Mouse (Mus musculus): Measurements from ENCODE around the gene Kcnj10. TPM values are rescaled to one million over a fixed set of nuclear protein-coding genes. Genes with fewer than 3 reads are reported as not detected.
A peak's percentile ranks its signal among the peaks of the same experiment; 100 is the strongest.

Kcnj10 gene
- polyA plus RNA-seq, 1 experiment from 2014 or later = not detected

DNA sequence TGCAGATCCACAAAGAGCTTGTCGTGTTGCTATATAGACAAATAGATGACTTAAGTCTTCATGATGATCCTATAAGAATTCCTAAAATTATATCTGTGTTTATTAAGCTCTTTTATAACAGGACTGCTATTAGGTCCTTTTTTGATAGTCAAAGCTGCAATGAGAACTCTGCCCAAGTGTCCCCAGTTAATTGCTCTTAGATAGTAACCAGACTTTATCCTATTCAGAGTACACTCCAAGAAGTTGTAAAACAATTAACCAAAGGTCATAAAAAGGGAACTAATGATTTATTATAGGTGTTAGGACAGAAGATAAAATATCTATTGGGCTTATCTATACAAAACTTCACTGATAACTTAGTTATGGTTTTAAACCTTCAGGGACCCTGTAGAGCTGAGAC lies 41.1 kb downstream of the Kcnj10 start:
- Histone ChIP-seq H3K9me3 (no peaks in the 10 kb centered on the region), H3K36me3 (peaks cover 48% of the 10 kb centered on the region), H3K4me3 (no peak overlapping the region), H3K27ac (replicated peaks) (no peak overlapping the region), H3K27me3 (replicated peaks) (no peaks in the 10 kb centered on the region), H3K4me1 (peaks cover 31% of the 10 kb centered on the region), H3K9ac (no peak overlapping the region), H3K4me2 (no peak overlapping the region)
- WGBS = 97% methylated on average over 1 of the region's 1 CpGs
- ATAC-seq (ENCODE audit: extremely low read depth, insufficient number of reproducible peaks, low FRiP score, low TSS enrichment) = no peak

DNA sequence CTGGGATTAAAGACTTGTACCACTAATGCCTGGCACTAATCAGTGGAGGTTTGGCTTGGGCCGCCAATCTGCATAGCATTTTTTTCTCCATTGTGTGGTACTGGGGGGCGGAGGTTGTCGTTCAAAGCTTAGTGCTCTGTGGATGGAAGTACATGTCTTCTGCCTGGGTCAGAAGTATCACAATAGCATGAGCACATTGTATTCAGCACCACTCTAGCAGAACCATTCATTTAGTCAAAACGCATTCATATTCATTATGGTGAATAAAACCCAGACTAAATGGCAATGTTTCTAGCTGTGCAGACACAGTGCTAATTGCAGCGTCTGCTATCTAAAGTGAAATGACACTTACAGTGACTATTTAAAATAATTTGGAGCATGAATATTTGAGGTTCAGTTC lies 46.2 kb downstream of the Kcnj10 start:
- H3K36me3 ChIP-seq = peaks cover 11% of the 10 kb centered on the region
- no peak overlapping the region for H3K4me2 ChIP-seq
- H3K27me3 ChIP-seq (replicated peaks) = peaks cover 6% of the 10 kb centered on the region; the same call in 1 of the 2 replicates
- no peak overlapping the region for H3K27ac ChIP-seq (replicated peaks)
- H3K9ac ChIP-seq = no peak overlapping the region
- H3K4me3 ChIP-seq = no peak overlapping the region
- H3K9me3 ChIP-seq = no peaks in the 10 kb centered on the region
- WGBS = 82% methylated on average over 5 of the region's 5 CpGs
- H3K4me1 ChIP-seq = peaks cover 8% of the 10 kb centered on the region
- no peak for ATAC-seq (ENCODE audit: extremely low read depth, insufficient number of reproducible peaks, low FRiP score, low TSS enrichment)

DNA sequence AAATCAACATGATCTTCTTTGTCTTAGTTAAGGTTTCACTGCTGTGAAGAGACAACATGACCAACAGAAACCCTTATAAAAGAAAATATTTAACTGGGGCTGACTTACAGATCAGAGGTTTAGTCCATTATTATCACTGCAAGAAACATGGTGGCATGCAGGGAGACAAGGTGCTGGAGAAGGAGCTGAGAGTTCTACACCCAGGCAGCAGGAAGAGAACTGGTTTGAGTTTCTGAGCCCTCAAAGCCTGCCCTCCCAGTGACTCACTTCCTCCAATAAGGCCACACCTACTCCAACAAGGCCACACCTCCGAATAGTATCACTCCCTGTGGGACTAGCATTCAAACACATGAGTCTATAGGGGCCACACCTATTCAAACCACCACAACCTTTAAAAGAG lies 49.8 kb downstream of the Kcnj10 start:
- no peak overlapping the region for H3K27ac ChIP-seq (replicated peaks)
- peaks cover 19% of the 10 kb centered on the region for H3K27me3 ChIP-seq (replicated peaks)
- H3K4me2 ChIP-seq = no peak overlapping the region
- ATAC-seq (ENCODE audit: extremely low read depth, insufficient number of reproducible peaks, low FRiP score, low TSS enrichment) = no peak
- H3K36me3 ChIP-seq = no peaks in the 10 kb centered on the region
- H3K9me3 ChIP-seq = no peaks in the 10 kb centered on the region
- peaks cover 10% of the 10 kb centered on the region for H3K4me1 ChIP-seq
- H3K9ac ChIP-seq = no peak overlapping the region
- H3K4me3 ChIP-seq = no peak overlapping the region
- 55% methylated on average over 1 of the region's 1 CpGs for WGBS

DNA sequence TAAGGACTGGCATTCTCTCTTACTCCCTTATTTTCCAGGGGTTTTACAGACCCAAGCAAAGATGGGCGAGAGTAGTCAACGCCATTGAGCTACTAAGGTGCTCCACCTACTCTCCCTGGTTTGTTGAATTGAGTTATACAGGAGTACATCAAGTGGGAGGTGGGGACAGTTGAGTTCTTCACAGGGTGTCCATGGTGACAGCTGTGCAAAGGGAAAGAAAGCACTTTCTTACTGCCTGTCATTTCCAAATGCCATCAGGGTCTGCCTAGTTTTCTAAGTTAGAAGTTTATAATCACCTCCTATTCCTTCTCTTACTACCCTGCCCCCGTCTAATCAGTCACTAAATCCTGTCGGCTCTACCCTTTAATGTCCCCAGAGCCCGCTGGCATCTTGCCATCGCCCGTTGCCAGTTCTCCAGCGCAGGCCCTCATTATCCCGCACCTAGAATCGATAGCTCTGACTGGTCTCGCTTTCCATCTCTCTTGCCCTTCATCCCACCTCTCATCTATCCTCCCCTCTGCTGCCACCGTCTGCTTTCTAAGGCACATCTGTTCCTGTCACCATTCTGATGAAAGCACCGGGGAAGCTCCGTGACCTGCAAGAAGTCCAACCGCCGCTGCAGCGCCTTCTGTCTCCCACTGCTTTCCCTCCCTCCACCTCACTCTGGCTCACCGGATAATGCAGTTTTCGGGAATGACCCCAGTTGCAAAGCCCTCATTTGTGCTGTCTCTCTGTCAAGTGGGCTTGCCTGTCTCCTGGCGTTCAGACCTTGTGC lies 51.0 kb downstream of the Kcnj10 start:
- WGBS = 18% methylated on average over 20 of the region's 20 CpGs

DNA sequence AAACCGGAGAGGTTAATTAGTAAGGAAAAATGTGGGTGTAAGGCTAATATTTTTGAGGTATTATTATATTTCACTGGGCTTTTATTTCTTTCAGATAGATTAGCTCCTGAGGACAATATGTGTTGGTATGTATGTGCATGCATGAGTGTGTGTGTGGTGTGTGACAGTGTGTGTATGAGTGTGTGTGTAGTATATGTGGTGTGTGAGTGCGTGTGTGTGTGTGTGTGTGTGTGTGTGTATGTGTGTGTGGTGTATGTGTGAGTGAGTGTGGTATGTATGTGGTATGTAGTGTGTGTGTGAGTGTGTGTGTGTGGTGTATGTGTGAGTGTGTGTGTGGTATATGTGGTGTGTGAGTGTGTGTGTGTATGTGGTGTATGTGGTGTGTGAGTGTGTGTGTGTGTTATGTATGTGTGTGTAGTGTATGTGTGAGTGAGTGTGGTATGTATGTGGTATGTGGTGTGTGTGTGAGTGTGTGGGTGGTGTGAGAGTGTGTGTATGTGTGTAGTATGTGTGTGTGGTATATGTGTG lies 51.7 kb downstream of the Kcnj10 start:
- 78% methylated on average over 2 of the region's 2 CpGs for WGBS
- Histone ChIP-seq H3K9me3 (no peaks in the 10 kb centered on the region), H3K4me1 (peaks cover 10% of the 10 kb centered on the region), H3K36me3 (no peaks in the 10 kb centered on the region), H3K4me2 (no peak overlapping the region), H3K9ac (no peak overlapping the region), H3K27ac (replicated peaks) (no peak overlapping the region), H3K27me3 (replicated peaks) (peaks cover 19% of the 10 kb centered on the region), H3K4me3 (no peak overlapping the region)
- ATAC-seq (ENCODE audit: extremely low read depth, insufficient number of reproducible peaks, low FRiP score, low TSS enrichment) = no peak

More for the DNA sequence above, 51.0 kb downstream of the Kcnj10 start:
- ATAC-seq (ENCODE audit: extremely low read depth, insufficient number of reproducible peaks, low FRiP score, low TSS enrichment) = no peak
- Histone ChIP-seq H3K4me1 (peaks cover 10% of the 10 kb centered on the region), H3K36me3 (no peaks in the 10 kb centered on the region), H3K9me3 (no peaks in the 10 kb centered on the region), H3K4me3 (peak overlapping the region; percentile 34), H3K9ac (peak overlapping the region; percentile 65), H3K4me2 (peak overlapping the region; percentile 65), H3K27ac (replicated peaks) (no peak overlapping the region), H3K27me3 (replicated peaks) (peaks cover 19% of the 10 kb centered on the region)

DNA sequence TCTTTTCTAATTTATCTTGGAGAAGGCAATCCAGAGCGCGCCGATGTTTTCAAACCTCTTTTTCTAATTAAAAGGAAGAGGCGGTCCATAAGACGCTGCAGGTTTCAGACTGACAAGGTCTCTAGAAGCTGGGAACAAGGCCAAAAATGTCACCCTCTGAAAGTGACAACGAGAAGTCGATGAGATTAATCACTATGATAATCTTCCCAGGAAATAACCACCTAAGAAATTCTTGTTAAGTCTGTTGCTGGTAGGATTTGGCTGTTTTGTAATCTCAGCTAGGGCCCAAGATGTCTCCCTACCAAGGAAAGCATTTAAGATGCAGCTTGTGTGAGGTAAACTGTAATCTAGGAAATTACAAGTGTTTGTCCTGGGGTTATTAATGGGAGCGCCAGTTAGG lies 52.7 kb downstream of the Kcnj10 start:
- WGBS = 38% methylated on average over 8 of the region's 8 CpGs
- no peaks in the 10 kb centered on the region for H3K9me3 ChIP-seq
- no peak overlapping the region for H3K9ac ChIP-seq
- H3K27me3 ChIP-seq (replicated peaks) = peaks cover 19% of the 10 kb centered on the region
- H3K36me3 ChIP-seq = no peaks in the 10 kb centered on the region
- H3K4me1 ChIP-seq = peaks cover 10% of the 10 kb centered on the region
- no peak overlapping the region for H3K27ac ChIP-seq (replicated peaks)
- H3K4me3 ChIP-seq = no peak overlapping the region
- ATAC-seq (ENCODE audit: extremely low read depth, insufficient number of reproducible peaks, low FRiP score, low TSS enrichment) = no peak
- H3K4me2 ChIP-seq = no peak overlapping the region

DNA sequence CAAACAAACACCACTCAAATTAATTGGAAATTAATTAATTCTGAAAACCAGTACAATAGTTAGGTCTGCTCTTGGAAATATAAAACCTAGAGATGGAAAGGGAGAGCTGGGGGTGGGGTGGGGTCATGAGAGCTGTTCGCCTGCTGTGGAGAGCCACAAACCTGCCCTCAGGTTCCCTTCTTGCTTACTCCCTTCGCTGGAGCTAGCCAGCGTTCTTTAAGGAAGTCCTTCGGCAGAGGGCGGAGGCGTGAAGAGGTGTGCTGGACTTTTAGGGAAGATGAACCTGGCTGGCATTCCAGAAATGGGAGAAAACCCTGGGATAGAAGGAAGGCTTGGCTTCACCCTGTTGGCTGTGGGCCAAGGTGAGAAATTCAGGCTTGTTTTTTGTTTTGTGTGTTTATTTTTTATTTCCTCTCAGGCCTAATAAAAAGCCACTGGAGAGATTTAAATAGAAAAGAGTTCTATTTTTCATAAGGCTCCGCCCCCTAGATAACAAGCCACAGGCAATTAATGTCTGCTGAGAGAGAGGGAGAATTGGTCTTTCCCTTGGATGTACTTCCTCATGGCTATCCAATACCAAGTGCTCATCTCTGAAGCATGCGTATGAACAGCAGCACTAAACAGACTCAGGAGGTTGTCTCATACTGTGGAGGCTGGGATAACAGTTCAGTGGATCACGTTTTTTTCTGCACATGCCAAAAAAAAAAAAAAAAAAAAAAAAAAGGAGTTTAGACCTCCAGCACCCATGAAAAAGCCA lies 56.2 kb downstream of the Kcnj10 start:
- no peak overlapping the region for H3K4me3 ChIP-seq
- H3K9me3 ChIP-seq = no peaks in the 10 kb centered on the region
- no peak for ATAC-seq (ENCODE audit: extremely low read depth, insufficient number of reproducible peaks, low FRiP score, low TSS enrichment)
- H3K27me3 ChIP-seq (replicated peaks) = peaks cover 13% of the 10 kb centered on the region
- H3K9ac ChIP-seq = no peak overlapping the region
- no peak overlapping the region for H3K4me2 ChIP-seq
- H3K4me1 ChIP-seq = peaks cover 3% of the 10 kb centered on the region
- H3K36me3 ChIP-seq = no peaks in the 10 kb centered on the region
- no peak overlapping the region for H3K27ac ChIP-seq (replicated peaks)
- 43% methylated on average over 9 of the region's 9 CpGs for WGBS

DNA sequence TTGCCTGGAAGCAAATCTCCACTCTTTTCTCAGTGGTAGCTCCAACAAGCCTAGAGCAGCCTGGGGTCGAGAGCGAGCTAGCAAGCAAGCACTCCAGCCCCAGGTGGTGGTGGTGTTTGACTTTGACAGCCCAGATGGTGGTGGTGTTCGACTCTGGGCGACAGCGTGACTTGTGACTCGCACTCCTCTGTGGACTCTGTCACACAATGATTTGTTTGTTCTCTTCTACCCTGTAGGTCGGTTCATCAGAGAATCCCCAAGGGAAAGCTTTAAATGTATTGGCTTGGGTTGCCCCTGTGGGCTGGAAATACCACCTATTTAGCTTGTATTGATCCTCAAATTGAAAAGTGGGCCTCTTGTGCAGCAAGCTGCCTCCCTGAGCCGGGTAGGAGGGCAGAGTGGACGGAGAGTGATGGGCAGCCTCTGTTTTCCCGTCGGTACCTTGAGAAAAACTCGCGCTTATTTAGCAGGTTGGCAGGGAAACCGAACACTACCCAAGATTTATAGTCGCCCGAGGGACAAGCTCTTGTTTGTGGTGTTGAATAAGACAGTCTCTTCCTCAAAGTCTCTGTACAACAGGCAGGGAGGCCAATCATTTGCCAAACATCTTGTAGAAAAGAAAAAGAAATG lies 65.2 kb downstream of the Kcnj10 start:
- WGBS = 45% methylated on average over 16 of the region's 16 CpGs
- no peak overlapping the region for H3K9ac ChIP-seq
- no peak overlapping the region for H3K4me2 ChIP-seq
- H3K9me3 ChIP-seq = no peaks in the 10 kb centered on the region
- H3K27ac ChIP-seq (replicated peaks) = no peak overlapping the region
- H3K27me3 ChIP-seq (replicated peaks) = peaks cover 23% of the 10 kb centered on the region
- no peaks in the 10 kb centered on the region for H3K4me1 ChIP-seq
- no peaks in the 10 kb centered on the region for H3K36me3 ChIP-seq
- ATAC-seq (ENCODE audit: extremely low read depth, insufficient number of reproducible peaks, low FRiP score, low TSS enrichment) = no peak
- no peak overlapping the region for H3K4me3 ChIP-seq

DNA sequence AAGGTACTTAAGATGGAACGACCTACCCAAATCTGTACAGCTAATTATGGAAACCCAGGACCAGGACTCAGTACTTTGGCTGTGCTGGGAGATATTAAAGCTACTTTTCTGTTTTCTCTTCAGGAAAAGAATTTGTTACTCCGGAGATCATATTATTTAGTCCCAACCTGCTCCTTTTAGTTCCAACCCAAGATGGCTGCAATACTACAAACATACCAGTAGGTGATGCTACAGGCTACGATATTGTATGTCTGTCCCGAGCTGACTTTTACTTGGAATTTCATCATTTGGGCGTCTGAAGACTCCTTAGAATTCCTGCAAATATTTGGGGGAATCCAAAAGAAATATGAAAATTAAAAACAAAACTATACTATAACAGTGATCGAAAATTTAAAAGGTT lies 68.0 kb downstream of the Kcnj10 start:
- peaks cover 23% of the 10 kb centered on the region for H3K27me3 ChIP-seq (replicated peaks)
- no peaks in the 10 kb centered on the region for H3K36me3 ChIP-seq
- no peak overlapping the region for H3K9ac ChIP-seq
- no peak overlapping the region for H3K27ac ChIP-seq (replicated peaks)
- no peak overlapping the region for H3K4me2 ChIP-seq
- H3K4me3 ChIP-seq = no peak overlapping the region
- H3K9me3 ChIP-seq = no peaks in the 10 kb centered on the region
- 11% methylated on average over 6 of the region's 6 CpGs for WGBS
- ATAC-seq (ENCODE audit: extremely low read depth, insufficient number of reproducible peaks, low FRiP score, low TSS enrichment) = no peak
- no peaks in the 10 kb centered on the region for H3K4me1 ChIP-seq

DNA sequence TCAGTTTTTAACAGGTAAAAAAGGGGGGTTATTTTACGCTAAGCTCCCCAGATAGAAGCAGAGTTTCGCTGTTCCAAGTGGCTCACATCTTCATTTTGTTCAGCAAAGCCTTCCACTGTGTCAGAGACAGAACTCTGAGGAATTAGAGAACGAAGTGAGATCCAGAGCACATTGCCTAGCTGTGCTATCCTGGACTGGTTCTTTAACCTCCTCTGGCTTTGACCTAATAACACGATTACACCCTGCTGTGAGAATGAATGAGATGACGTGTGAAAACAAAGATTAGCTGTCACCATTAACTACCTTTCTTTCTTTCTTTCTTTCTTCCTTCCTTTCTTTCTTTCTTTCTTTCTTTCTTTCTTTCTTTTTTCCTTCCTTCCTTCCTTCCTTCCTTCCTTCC lies 68.4 kb downstream of the Kcnj10 start:
- WGBS = 10% methylated on average over 5 of the region's 5 CpGs
- Histone ChIP-seq H3K4me1 (no peaks in the 10 kb centered on the region), H3K27me3 (replicated peaks) (peaks cover 23% of the 10 kb centered on the region), H3K9ac (no peak overlapping the region), H3K4me2 (no peak overlapping the region; the same call in 1 of the 2 replicates), H3K36me3 (no peaks in the 10 kb centered on the region), H3K4me3 (no peak overlapping the region), H3K9me3 (no peaks in the 10 kb centered on the region), H3K27ac (replicated peaks) (no peak overlapping the region)
- ATAC-seq (ENCODE audit: extremely low read depth, insufficient number of reproducible peaks, low FRiP score, low TSS enrichment) = no peak

DNA sequence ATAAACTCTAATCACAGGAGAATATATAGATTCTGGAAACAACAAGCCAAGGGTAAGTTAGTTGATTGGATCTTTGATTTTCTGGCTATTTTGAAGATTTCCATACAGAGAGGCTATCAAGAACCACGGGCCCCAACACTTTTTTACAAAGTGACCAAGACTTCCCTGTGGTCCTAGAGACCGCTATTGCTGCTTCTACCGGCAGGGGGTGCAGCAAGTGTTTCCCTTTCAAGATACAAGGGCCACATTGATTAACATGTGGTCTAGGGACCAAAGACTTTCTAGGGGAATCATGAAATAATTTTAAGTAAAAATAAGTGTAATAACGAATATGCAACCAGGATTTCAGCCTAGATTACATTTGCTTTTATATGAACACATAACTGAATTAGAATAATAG lies 69.8 kb downstream of the Kcnj10 start:
- H3K9me3 ChIP-seq = no peaks in the 10 kb centered on the region
- no peak overlapping the region for H3K9ac ChIP-seq
- peaks cover 23% of the 10 kb centered on the region for H3K27me3 ChIP-seq (replicated peaks)
- no peaks in the 10 kb centered on the region for H3K36me3 ChIP-seq
- WGBS = 5% methylated on average over 4 of the region's 4 CpGs
- ATAC-seq (ENCODE audit: extremely low read depth, insufficient number of reproducible peaks, low FRiP score, low TSS enrichment) = no peak
- no peak overlapping the region for H3K27ac ChIP-seq (replicated peaks)
- no peak overlapping the region for H3K4me2 ChIP-seq
- no peaks in the 10 kb centered on the region for H3K4me1 ChIP-seq
- H3K4me3 ChIP-seq = no peak overlapping the region
